Mouse (Mus musculus) ES-Bruce4 (cell line): ENCODE measurements around the gene Zfp945. TPM values are rescaled to one million over a fixed set of nuclear protein-coding genes. Genes with fewer than 3 reads are reported as not detected.
"Not testable (repeated sequence)": the region's sequence is repeated elsewhere in the genome, so short reads cannot be mapped to it uniquely, and the experiment has no call there.

Source experiments
- H3K27ac ChIP-seq: 2 replicates; pipeline ENCODE4 v1.5.1; 2012; ENCODE audit warnings: low read length, inconsistent platforms; ENCODE audit not compliant: insufficient read depth
- H3K27me3 ChIP-seq: 2 replicates; pipeline ENCODE4 v1.6.1; 2012; ENCODE audit warnings: mild to moderate bottlenecking, low read length, inconsistent platforms; ENCODE audit not compliant: control insufficient read depth, poor library complexity, insufficient read depth, severe bottlenecking
- H3K36me3 ChIP-seq: 2 replicates; pipeline ENCODE4 v1.6.1; 2012; ENCODE audit warnings: inconsistent platforms, mild to moderate bottlenecking, low read length, moderate library complexity; ENCODE audit not compliant: control insufficient read depth, poor library complexity, insufficient read depth, severe bottlenecking
- H3K4me1 ChIP-seq: one replicate; pipeline ENCODE4 v1.8.1; 2011; ENCODE audit warnings: low read length; ENCODE audit not compliant: control insufficient read depth, insufficient read depth
- H3K4me3 ChIP-seq: 2 replicates; pipeline ENCODE4 v1.5.1; 2011; ENCODE audit warnings: low read depth, mild to moderate bottlenecking, low read length
- H3K9ac ChIP-seq: 2 replicates; pipeline ENCODE4 v1.6.1; 2012; ENCODE audit warnings: low read depth, mild to moderate bottlenecking, inconsistent platforms; ENCODE audit not compliant: poor library complexity, severe bottlenecking
- H3K9me3 ChIP-seq: replicated peaks from 2 replicates; pipeline ENCODE4 v1.6.1; 2012; ENCODE audit warnings: mild to moderate bottlenecking, low read length, inconsistent platforms; ENCODE audit not compliant: control insufficient read depth, poor library complexity, insufficient read depth, severe bottlenecking
- CTCF ChIP-seq: IDR thresholded peaks from one replicate; pipeline ENCODE4 v1.8.1; 2011; ENCODE audit warnings: low read depth, low read length
- EP300 ChIP-seq: IDR thresholded peaks from 2 replicates; pipeline ENCODE4 v1.6.1; 2011; ENCODE audit warnings: low read depth, low read length; ENCODE audit not compliant: insufficient read depth
- POLR2A ChIP-seq: IDR thresholded peaks from one replicate; pipeline ENCODE4 v1.8.1; 2011; ENCODE audit warnings: low read length; ENCODE audit not compliant: insufficient read depth
- polyA plus RNA-seq: library from polyadenylated mRNA; stranded (reverse); fragments of >200 nt; gene quantifications from 2 replicates; pipeline ENCODE4 v1.2.4, GENCODE M21; 2011; ENCODE audit warnings: low read depth; ENCODE audit not compliant: missing spikeins, insufficient read depth, insufficient read length

Zfp945 gene
- polyA plus RNA-seq = 16.9 and 18.1 TPM in 2 replicates

GRCm38 (mm10) chr17:22866845-22867481, at the start of gene Zfp945:
Gene Zfp945, minus strand, starts transcription at chr17:22867134.
- no peaks in the 10 kb centered on the region; the same call in 1 of the 2 replicates for H3K36me3 ChIP-seq
- no peaks in the 10 kb centered on the region; the same call in 1 of the 2 replicates for H3K27me3 ChIP-seq
- H3K4me3 ChIP-seq = peak within 1 kb of the TSS; percentile 97
- peak within 1 kb of the TSS; percentile 73 for H3K27ac ChIP-seq
- peak within 1 kb of the TSS; percentile 99 for H3K9ac ChIP-seq
- no peaks in the 10 kb centered on the region for H3K9me3 ChIP-seq
- H3K4me1 ChIP-seq = no peaks in the 10 kb centered on the region
- no peak for TF ChIP-seq EP300
- TF ChIP-seq POLR2A = no peak
- TF ChIP-seq CTCF = no peak

GRCm38 (mm10) chr17:22888302-22888701, 21.4 kb upstream of the Zfp945 start:
- H3K36me3 ChIP-seq = no peaks in the 10 kb centered on the region
- no peak overlapping the region for H3K4me3 ChIP-seq
- no peak overlapping the region for H3K27ac ChIP-seq
- H3K27me3 ChIP-seq = no peaks in the 10 kb centered on the region
- H3K9ac ChIP-seq = no peak overlapping the region
- no peaks in the 10 kb centered on the region for H3K4me1 ChIP-seq
- peaks cover 9% of the 10 kb centered on the region for H3K9me3 ChIP-seq
- no peak for TF ChIP-seq CTCF
- TF ChIP-seq POLR2A = no peak
- TF ChIP-seq EP300 = no peak

GRCm38 (mm10) chr17:22884059-22884698, 17.2 kb upstream of the Zfp945 start:
- no peak overlapping the region for H3K9ac ChIP-seq
- no peaks in the 10 kb centered on the region for H3K4me1 ChIP-seq
- H3K4me3 ChIP-seq = no peak overlapping the region; the same call in 1 of the 2 replicates
- H3K36me3 ChIP-seq = no peaks in the 10 kb centered on the region
- no peaks in the 10 kb centered on the region for H3K27me3 ChIP-seq
- H3K27ac ChIP-seq = no peak overlapping the region
- H3K9me3 ChIP-seq = no peaks in the 10 kb centered on the region
- TF ChIP-seq CTCF (no peak), EP300 (no peak), POLR2A (no peak)

- Histone ChIP-seq H3K4me1 (no peaks in the 10 kb centered on the region), H3K9ac (peak overlapping the region; percentile 92), H3K27ac (peak overlapping the region; percentile 94), H3K9me3 (peaks cover 9% of the 10 kb centered on the region), H3K27me3 (no peaks in the 10 kb centered on the region), H3K36me3 (no peaks in the 10 kb centered on the region), H3K4me3 (peak overlapping the region; percentile 75)
- TF ChIP-seq POLR2A = no peak
- no peak for TF ChIP-seq CTCF
- TF ChIP-seq EP300 = no peak
Observed at GRCm38 (mm10) chr17:22877427-22878307, 10.7 kb upstream of the Zfp945 start.

- Histone ChIP-seq H3K36me3 (no peaks in the 10 kb centered on the region), H3K9ac (peak overlapping the region; percentile 92), H3K27ac (peak overlapping the region; percentile 89), H3K4me3 (peak overlapping the region; percentile 26), H3K4me1 (no peaks in the 10 kb centered on the region), H3K27me3 (no peaks in the 10 kb centered on the region), H3K9me3 (peaks cover 9% of the 10 kb centered on the region)
- TF ChIP-seq POLR2A = no peak
Observed at GRCm38 (mm10) chr17:22876316-22876715, 9.4 kb upstream of the Zfp945 start.

GRCm38 (mm10) chr17:22875549-22875948, 8.6 kb upstream of the Zfp945 start:
- Histone ChIP-seq H3K9ac (peak overlapping the region; percentile 92), H3K27ac (peak overlapping the region; percentile 92)
- H3K36me3 ChIP-seq, H3K9me3 ChIP-seq, H3K4me3 ChIP-seq, H3K27me3 ChIP-seq, H3K4me1 ChIP-seq: not testable (repeated sequence)
- TF ChIP-seq POLR2A = peak; percentile 58
